Mouse (Mus musculus) erythroblast, embryonic 14.5 days (primary cell): ENCODE measurements around the gene Lrrc8c. TPM values are rescaled to one million over a fixed set of nuclear protein-coding genes. Genes with fewer than 3 reads are reported as not detected.

Experiments
- H3K27me3 ChIP-seq: 2 replicates; pipeline ENCODE4 v1.6.1; 2012; ENCODE audit warnings: inconsistent platforms; ENCODE audit not compliant: control insufficient read depth
- H3K36me3 ChIP-seq: 2 replicates; pipeline ENCODE4 v1.6.1; 2012; ENCODE audit warnings: mild to moderate bottlenecking, inconsistent platforms; ENCODE audit not compliant: control insufficient read depth
- H3K4me1 ChIP-seq: 2 replicates; pipeline ENCODE4 v1.6.1; 2012; ENCODE audit warnings: inconsistent platforms; ENCODE audit not compliant: control insufficient read depth
- H3K4me3 ChIP-seq: replicated peaks from 2 replicates; pipeline ENCODE3; 2012; ENCODE audit warnings: moderate library complexity, mild to moderate bottlenecking, inconsistent platforms
- H3K9me3 ChIP-seq: 2 replicates; pipeline ENCODE4 v1.6.1; 2012; ENCODE audit warnings: low read length, inconsistent platforms, mixed read lengths; ENCODE audit not compliant: control insufficient read depth
- GATA1 ChIP-seq: IDR thresholded peaks from 2 replicates; pipeline ENCODE4 v1.6.1; 2012; ENCODE audit warnings: low read length, inconsistent platforms, mixed read lengths
- TAL1 ChIP-seq: IDR thresholded peaks from 3 replicates; pipeline ENCODE4 v1.6.1; 2012; ENCODE audit warnings: low read length, inconsistent platforms, mixed read lengths
- polyA plus RNA-seq: library from polyadenylated mRNA; stranded (reverse); fragments of >175 nt; gene quantifications from 2 replicates; pipeline ENCODE4 v1.2.3, GENCODE M21; 2012

Gene Lrrc8c
- polyA plus RNA-seq, 1 experiment: 11.3 TPM

DNA sequence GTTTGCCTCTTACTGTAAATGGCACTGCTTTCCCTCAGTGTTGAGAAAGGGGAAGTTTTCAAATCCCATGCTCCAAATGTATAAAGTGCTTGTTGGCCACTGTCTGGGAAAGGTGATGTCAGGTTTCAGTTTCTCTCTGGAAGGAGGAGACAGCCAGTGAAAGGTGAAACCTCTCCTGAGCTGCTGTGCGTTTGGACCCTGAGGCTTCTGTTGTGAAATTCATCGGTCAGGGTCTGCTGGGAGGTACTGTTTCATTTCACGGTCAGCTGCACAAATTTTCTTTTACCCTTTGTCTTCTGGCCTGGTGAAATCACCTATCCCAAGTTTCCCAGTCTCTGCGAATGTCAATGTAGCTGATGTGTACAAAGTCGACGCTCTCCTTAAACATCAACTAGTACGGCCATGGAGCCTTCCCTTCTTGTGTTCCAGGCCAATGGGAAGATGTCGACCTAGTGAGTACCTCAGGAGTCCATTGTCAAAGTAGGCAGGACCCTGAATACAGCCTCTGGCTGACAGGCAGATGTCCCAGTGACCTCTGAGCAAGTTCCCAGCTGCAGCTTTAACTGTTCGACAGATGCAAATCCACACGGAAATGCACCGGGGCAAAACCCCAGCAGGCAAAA, 18.0 kb downstream of the Lrrc8c start:
- no peaks in the 10 kb centered on the region; the same call in 1 of the 2 replicates for H3K9me3 ChIP-seq
- peaks cover 81% of the 10 kb centered on the region for H3K36me3 ChIP-seq
- H3K27me3 ChIP-seq: no peaks in the 10 kb centered on the region
- H3K4me3 ChIP-seq: no peak overlapping the region
- H3K4me1 ChIP-seq: peaks cover 25% of the 10 kb centered on the region
- no peak for TF ChIP-seq TAL1
- TF ChIP-seq GATA1: no peak

GRCm38 (mm10) chr5:105541051-105541450, 21.9 kb downstream of the Lrrc8c start:
- Histone ChIP-seq H3K36me3 (peaks cover 87% of the 10 kb centered on the region), H3K4me1 (peaks cover 12% of the 10 kb centered on the region), H3K4me3 (no peak overlapping the region), H3K27me3 (no peaks in the 10 kb centered on the region), H3K9me3 (no peaks in the 10 kb centered on the region; the same call in 1 of the 2 replicates)
- TF ChIP-seq GATA1 (no peak), TAL1 (no peak)

GRCm38 (mm10) chr5:105545126-105545525, 25.9 kb downstream of the Lrrc8c start:
- H3K27me3 ChIP-seq: no peaks in the 10 kb centered on the region

DNA sequence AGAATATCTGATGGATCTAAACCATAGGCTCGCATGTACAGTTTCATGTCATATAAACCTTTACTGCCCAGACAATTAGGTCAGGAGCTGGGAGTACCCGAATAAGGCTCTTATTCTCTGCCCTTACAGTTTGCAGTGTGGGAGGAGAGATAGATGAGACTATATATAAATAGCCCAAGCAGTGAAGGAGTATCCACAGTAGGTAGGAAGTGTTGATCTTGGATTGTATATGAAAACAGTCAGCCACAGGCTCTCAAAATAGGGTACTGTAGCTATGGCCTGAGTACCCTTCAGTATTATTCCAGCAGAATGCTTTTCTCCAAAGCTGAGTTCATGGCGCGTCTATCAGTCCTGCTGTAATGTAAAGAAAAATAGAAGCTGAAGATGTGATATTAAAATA, 27.9 kb downstream of the Lrrc8c start:
- H3K4me3 ChIP-seq: no peak overlapping the region
- H3K4me1 ChIP-seq: peaks cover 1% of the 10 kb centered on the region
- peaks cover 93% of the 10 kb centered on the region for H3K36me3 ChIP-seq
- TF ChIP-seq GATA1 (no peak), TAL1 (no peak)
- no peaks in the 10 kb centered on the region for H3K27me3 ChIP-seq
- H3K9me3 ChIP-seq: no peaks in the 10 kb centered on the region

More at GRCm38 (mm10) chr5:105545126-105545525, 25.9 kb downstream of the Lrrc8c start:
- Histone ChIP-seq H3K4me1 (peaks cover 5% of the 10 kb centered on the region), H3K9me3 (no peaks in the 10 kb centered on the region), H3K4me3 (no peak overlapping the region), H3K36me3 (peaks cover 92% of the 10 kb centered on the region)
- TF ChIP-seq TAL1 (no peak), GATA1 (no peak)

DNA sequence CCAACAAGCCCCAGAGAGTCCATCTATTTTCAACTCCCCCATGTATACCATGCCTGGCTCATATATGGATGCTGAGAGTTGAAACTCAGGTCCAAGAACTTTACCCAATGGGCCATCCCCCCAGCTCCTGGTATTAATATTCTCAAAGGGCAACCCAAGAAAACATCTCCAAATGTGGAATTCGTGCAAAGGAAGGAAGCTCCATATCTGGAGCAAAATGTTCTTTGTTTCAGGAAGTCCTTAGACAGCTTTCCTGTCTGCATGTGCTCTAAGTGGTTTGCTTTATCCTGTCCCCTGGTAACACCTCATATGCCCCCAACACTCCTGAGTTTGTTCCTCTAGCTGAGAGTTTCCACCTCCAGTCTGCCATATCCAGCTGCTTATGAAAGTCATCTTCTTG, 32.6 kb downstream of the Lrrc8c start:
- peaks cover 4% of the 10 kb centered on the region for H3K4me1 ChIP-seq
- H3K9me3 ChIP-seq: peaks cover 2% of the 10 kb centered on the region; the same call in 1 of the 2 replicates
- H3K27me3 ChIP-seq: no peaks in the 10 kb centered on the region
- TF ChIP-seq GATA1 (no peak), TAL1 (no peak)
- no peak overlapping the region for H3K4me3 ChIP-seq
- peaks cover 81% of the 10 kb centered on the region for H3K36me3 ChIP-seq

- Histone ChIP-seq H3K4me1 (peaks cover 11% of the 10 kb centered on the region), H3K9me3 (peaks cover 6% of the 10 kb centered on the region; the same call in 1 of the 2 replicates), H3K36me3 (peaks cover 79% of the 10 kb centered on the region), H3K27me3 (no peaks in the 10 kb centered on the region), H3K4me3 (no peak overlapping the region)
- TF ChIP-seq GATA1 (no peak), TAL1 (no peak)
These were observed 37.1 kb downstream of the Lrrc8c start for GRCm38 (mm10) chr5:105556291-105556690.

DNA sequence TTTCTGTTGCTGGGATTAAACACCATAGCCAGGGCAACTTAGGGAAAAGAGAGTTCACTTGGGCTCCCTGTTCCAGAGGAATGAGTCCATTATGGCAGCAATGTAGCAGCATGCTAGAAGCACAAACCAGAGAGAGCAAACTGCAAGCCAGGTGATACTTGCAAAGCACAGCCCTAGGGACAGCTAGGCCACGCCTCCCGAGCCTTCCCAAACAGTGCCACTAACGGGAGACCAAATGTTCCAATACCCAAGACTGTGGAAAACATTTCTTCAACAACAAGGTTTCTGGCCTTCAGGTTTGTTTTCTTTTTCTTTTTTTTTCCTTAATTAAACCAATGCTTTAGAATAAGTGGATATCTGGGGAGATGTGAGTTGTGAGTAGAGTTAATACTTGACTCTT, 38.2 kb downstream of the Lrrc8c start:
- H3K9me3 ChIP-seq: peaks cover 6% of the 10 kb centered on the region; the same call in 1 of the 2 replicates
- no peaks in the 10 kb centered on the region for H3K27me3 ChIP-seq
- peaks cover 19% of the 10 kb centered on the region for H3K4me1 ChIP-seq
- no peak overlapping the region for H3K4me3 ChIP-seq
- TF ChIP-seq TAL1: no peak
- TF ChIP-seq GATA1: no peak
- H3K36me3 ChIP-seq: peaks cover 76% of the 10 kb centered on the region

- peaks cover 76% of the 10 kb centered on the region for H3K36me3 ChIP-seq
- peaks cover 6% of the 10 kb centered on the region; the same call in 1 of the 2 replicates for H3K9me3 ChIP-seq
- no peak overlapping the region for H3K4me3 ChIP-seq
- no peak for TF ChIP-seq TAL1
- TF ChIP-seq GATA1: no peak
- peaks cover 24% of the 10 kb centered on the region for H3K4me1 ChIP-seq
- no peaks in the 10 kb centered on the region for H3K27me3 ChIP-seq
These were observed 38.6 kb downstream of the Lrrc8c start for GRCm38 (mm10) chr5:105557777-105558240.

GRCm38 (mm10) chr5:105558517-105558916, 39.3 kb downstream of the Lrrc8c start:
- H3K36me3 ChIP-seq: peaks cover 73% of the 10 kb centered on the region
- peaks cover 6% of the 10 kb centered on the region; the same call in 1 of the 2 replicates for H3K9me3 ChIP-seq
- TF ChIP-seq TAL1: no peak
- no peak for TF ChIP-seq GATA1
- no peak overlapping the region for H3K4me3 ChIP-seq
- H3K4me1 ChIP-seq: peaks cover 26% of the 10 kb centered on the region
- H3K27me3 ChIP-seq: no peaks in the 10 kb centered on the region
